Mouse (Mus musculus) testis, adult 2 months (tissue): ENCODE measurements around the gene Cnbd2.

Experiments
- CTCF ChIP-seq: fragments of 200-500 bp; IDR thresholded peaks from 2 replicates; pipeline ENCODE4 v1.5.1; 2012; ENCODE audit warnings: low read depth, mild to moderate bottlenecking, inconsistent platforms, low read length, moderate library complexity; ENCODE audit not compliant: control insufficient read depth, insufficient read depth, insufficient replicate concordance
- POLR2A ChIP-seq: fragments of 200-500 bp; IDR thresholded peaks from 2 replicates; pipeline ENCODE4 v1.6.1; 2012; ENCODE audit warnings: low read depth, mild to moderate bottlenecking, inconsistent platforms, low read length, moderate library complexity; ENCODE audit not compliant: control insufficient read depth

DNA sequence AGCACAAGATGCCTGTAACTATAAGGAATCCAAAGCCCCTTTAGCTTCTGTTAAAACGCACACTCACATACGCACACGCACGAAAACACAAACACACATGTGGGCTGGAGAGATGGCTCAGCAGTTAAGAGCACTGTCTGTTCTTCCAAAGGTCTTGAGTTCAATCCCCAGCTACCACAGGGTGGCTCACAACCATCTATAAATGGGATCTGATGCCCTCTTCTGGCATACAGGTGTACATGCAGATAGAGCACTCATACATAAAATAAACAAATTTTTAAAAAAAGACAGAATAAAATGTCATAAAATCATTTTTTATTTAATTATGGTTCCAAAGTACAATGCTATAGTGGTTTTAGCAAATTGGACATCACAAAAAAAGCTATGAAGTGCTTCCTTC, 82.2 kb downstream of the Cnbd2 start:
- TF ChIP-seq CTCF (no peak), POLR2A (no peak)
